Mouse (Mus musculus): ENCODE results near the gene Dis3l2. TPM values are rescaled to one million over a fixed set of nuclear protein-coding genes. Genes with fewer than 3 reads are reported as not detected.

Dis3l2 gene
- polyA plus RNA-seq, 1 experiment from 2014 or later, result 35.9 TPM

DNA sequence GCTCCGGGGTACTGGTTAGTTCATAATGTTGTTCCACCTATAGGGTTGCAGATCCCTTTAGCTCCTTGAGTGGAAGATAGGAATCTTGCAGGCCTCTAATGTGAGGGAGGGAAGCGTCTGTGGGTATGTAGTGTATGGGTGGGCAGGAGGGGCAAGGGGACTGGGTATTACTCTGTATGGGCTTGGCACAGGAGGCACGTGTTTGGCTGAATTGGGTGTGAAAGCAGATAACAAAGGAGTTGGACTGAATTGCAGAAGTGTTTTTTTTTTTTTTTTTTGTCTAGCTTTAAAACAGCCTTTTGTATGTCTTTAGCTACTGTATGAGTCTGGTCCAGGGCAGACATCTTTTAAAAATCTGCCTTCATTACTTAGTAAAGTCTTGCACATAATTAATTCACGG, 5.9 kb downstream of the Dis3l2 start:
- DNase-seq (ENCODE audit: low spot score) (no peak), ATAC-seq (ENCODE audit: low FRiP score) (no peak)
- WGBS, result 80% methylated on average over 4 of the region's 4 CpGs
- Histone ChIP-seq H3K27ac (ENCODE audit: low read depth, low read length) (no peak overlapping the region), H3K9ac (ENCODE audit: low read depth, low read length) (no peak overlapping the region), H3K9me3 (ENCODE audit: control insufficient read depth, low read length) (no peaks in the 10 kb centered on the region), H3K4me1 (replicated peaks; ENCODE audit: control insufficient read depth, insufficient read depth, low read length) (no peaks in the 10 kb centered on the region), H3K27me3 (ENCODE audit: control insufficient read depth, insufficient read depth, low read length) (no peaks in the 10 kb centered on the region), H3K4me3 (ENCODE audit: low read depth, low read length) (no peak overlapping the region), H3K4me2 (replicated peaks; ENCODE audit: low read depth, low read length) (no peak overlapping the region), H3K36me3 (ENCODE audit: control insufficient read depth, insufficient read depth, low read length) (no peaks in the 10 kb centered on the region)

DNA sequence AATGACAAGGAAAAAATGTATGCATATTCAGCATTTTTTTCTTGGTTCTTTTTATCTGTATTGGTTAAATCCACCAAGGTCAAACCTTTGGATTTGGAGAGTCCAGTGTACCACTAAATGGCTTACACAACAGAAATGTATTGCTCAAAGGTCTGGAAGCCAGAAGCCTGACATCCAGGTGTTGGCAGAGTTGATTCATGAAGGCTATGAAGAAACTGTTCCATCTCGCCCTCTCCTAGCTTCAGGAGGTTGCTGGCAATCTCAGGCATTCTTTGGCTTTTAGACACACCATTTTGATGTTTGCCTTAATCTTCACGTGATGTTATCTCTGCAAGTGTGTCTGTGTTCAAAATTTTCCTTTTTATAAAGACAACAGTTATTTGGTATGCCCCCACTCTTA, 8.4 kb downstream of the Dis3l2 start:
- ATAC-seq (ENCODE audit: low FRiP score) (no peak), DNase-seq (ENCODE audit: low spot score) (no peak)
- 92% methylated on average over 2 of the region's 2 CpGs for WGBS
- Histone ChIP-seq H3K27me3 (ENCODE audit: control insufficient read depth, insufficient read depth, low read length) (no peaks in the 10 kb centered on the region), H3K27ac (ENCODE audit: low read depth, low read length) (no peak overlapping the region), H3K36me3 (ENCODE audit: control insufficient read depth, insufficient read depth, low read length) (no peaks in the 10 kb centered on the region), H3K4me3 (ENCODE audit: low read depth, low read length) (no peak overlapping the region), H3K9ac (ENCODE audit: low read depth, low read length) (no peak overlapping the region), H3K4me2 (replicated peaks; ENCODE audit: low read depth, low read length) (no peak overlapping the region), H3K9me3 (ENCODE audit: control insufficient read depth, low read length) (no peaks in the 10 kb centered on the region), H3K4me1 (replicated peaks; ENCODE audit: control insufficient read depth, insufficient read depth, low read length) (no peaks in the 10 kb centered on the region)

DNA sequence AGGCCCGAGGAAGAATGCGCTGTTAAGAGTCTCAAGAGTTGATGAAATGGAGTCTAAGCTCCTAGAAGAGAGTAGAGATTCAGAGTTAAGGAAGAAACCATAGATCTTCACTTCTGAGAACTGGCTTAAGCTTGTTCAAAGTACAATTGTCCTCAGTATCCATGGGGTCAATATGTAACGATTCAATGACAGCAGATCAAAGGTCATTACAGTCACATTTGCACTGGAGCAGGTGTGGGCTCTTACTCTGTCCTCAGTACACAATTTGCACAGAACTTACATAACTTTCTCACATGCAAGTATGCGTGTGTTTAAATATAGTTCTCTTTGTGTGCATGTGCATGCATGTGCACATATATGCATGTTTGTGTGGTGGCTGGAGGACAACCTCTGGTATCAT, 9.4 kb downstream of the Dis3l2 start:
- Histone ChIP-seq H3K4me2 (replicated peaks; ENCODE audit: low read depth, low read length) (no peak overlapping the region), H3K36me3 (ENCODE audit: control insufficient read depth, insufficient read depth, low read length) (no peaks in the 10 kb centered on the region), H3K9ac (ENCODE audit: low read depth, low read length) (no peak overlapping the region), H3K27ac (ENCODE audit: low read depth, low read length) (no peak overlapping the region), H3K4me1 (replicated peaks; ENCODE audit: control insufficient read depth, insufficient read depth, low read length) (no peaks in the 10 kb centered on the region), H3K9me3 (ENCODE audit: control insufficient read depth, low read length) (no peaks in the 10 kb centered on the region), H3K4me3 (ENCODE audit: low read depth, low read length) (no peak overlapping the region), H3K27me3 (ENCODE audit: control insufficient read depth, insufficient read depth, low read length) (no peaks in the 10 kb centered on the region)
- WGBS, result 95% methylated on average over 4 of the region's 4 CpGs
- DNase-seq (ENCODE audit: low spot score), result no peak
- no peak for ATAC-seq (ENCODE audit: low FRiP score)

DNA sequence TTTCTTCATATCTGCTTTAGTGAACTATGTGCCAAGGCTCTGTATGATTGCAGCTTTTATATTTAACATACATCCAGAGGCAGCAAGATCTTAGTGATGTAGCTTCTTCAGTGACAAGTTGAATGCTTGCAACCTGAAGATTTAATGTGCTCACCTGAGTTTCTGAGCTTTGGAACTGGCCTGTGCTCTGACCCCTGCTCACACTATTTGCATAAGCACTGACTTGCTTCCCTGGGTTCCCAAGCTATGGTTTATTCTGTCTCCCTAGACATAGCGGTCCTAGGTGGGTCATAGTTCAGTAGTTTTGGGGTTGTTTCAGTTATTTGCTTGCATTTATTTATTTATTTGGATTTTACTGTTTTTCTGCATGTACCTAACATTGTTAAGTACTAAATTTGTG, 14.6 kb downstream of the Dis3l2 start:
- Histone ChIP-seq H3K36me3 (ENCODE audit: control insufficient read depth, insufficient read depth, low read length) (no peaks in the 10 kb centered on the region), H3K9me3 (ENCODE audit: control insufficient read depth, low read length) (no peaks in the 10 kb centered on the region), H3K4me3 (ENCODE audit: low read depth, low read length) (no peak overlapping the region), H3K4me2 (replicated peaks; ENCODE audit: low read depth, low read length) (no peak overlapping the region), H3K27ac (ENCODE audit: low read depth, low read length) (no peak overlapping the region), H3K4me1 (replicated peaks; ENCODE audit: control insufficient read depth, insufficient read depth, low read length) (no peaks in the 10 kb centered on the region), H3K9ac (ENCODE audit: low read depth, low read length) (no peak overlapping the region), H3K27me3 (ENCODE audit: control insufficient read depth, insufficient read depth, low read length) (no peaks in the 10 kb centered on the region)
- 79% methylated on average over 1 of the region's 1 CpGs for WGBS
- DNase-seq (ENCODE audit: low spot score), result no peak
- ATAC-seq (ENCODE audit: low FRiP score), result no peak

DNA sequence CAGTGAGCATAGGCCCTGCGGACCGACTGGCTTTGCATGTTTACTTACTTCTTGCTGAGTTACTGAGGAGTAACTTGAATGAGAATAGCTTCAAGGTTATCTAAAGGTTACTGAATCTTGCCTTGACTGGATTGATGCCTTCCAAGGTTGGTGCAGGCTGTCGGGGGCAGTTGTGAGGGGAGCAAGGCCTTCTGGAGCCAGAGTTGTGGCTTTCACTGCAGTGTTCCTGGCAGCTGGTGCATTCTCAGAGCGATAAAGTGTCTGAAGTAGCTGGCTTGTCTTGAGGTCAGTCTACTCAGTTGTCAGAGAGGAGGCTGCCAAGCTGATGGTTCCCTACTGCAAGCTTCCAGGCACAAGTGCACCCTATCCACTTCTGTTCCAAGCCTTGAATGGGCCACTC, 15.8 kb downstream of the Dis3l2 start:
- 91% methylated on average over 4 of the region's 4 CpGs for WGBS
- Histone ChIP-seq H3K4me3 (ENCODE audit: low read depth, low read length) (no peak overlapping the region), H3K4me2 (replicated peaks; ENCODE audit: low read depth, low read length) (no peak overlapping the region), H3K36me3 (ENCODE audit: control insufficient read depth, insufficient read depth, low read length) (no peaks in the 10 kb centered on the region), H3K27ac (ENCODE audit: low read depth, low read length) (no peak overlapping the region), H3K9ac (ENCODE audit: low read depth, low read length) (no peak overlapping the region), H3K9me3 (ENCODE audit: control insufficient read depth, low read length) (no peaks in the 10 kb centered on the region), H3K27me3 (ENCODE audit: control insufficient read depth, insufficient read depth, low read length) (no peaks in the 10 kb centered on the region), H3K4me1 (replicated peaks; ENCODE audit: control insufficient read depth, insufficient read depth, low read length) (no peaks in the 10 kb centered on the region)
- ATAC-seq (ENCODE audit: low FRiP score), result no peak
- no peak for DNase-seq (ENCODE audit: low spot score)

DNA sequence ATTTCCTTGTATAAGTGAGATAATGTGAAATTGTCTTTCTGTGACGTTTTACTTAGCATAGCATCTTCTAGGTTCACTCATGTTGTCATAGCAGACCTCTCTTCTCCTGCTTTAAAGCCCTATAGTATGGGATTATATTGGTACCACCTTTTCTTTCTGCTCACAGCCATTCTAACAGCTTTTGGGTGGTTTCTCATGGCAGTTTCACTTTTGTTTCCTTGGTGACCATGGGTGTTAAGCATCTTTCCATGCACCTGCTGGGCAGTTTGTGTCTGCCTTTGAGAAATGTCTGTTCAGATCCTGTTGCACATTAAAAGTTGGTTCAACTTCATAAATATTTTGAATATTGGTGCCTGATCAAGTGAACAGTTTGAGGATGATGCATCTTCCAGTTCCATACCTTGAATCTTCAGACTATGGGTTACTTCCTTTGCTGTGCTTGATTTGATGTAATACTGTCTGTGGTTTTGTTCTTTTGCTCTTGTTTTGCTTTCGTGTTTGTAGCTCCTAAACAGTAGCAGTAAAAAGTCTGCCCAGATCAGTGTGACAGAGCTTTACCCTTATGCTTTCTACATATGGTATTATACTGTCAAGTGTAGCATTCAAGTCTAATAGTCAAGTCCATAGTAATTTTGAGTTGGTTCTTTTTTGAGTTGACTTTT, 29.7 kb downstream of the Dis3l2 start:
- Histone ChIP-seq H3K9me3 (ENCODE audit: control insufficient read depth, low read length) (no peaks in the 10 kb centered on the region), H3K4me3 (ENCODE audit: low read depth, low read length) (no peak overlapping the region), H3K27me3 (ENCODE audit: control insufficient read depth, insufficient read depth, low read length) (no peaks in the 10 kb centered on the region), H3K36me3 (ENCODE audit: control insufficient read depth, insufficient read depth, low read length) (no peaks in the 10 kb centered on the region), H3K4me2 (replicated peaks; ENCODE audit: low read depth, low read length) (no peak overlapping the region), H3K4me1 (replicated peaks; ENCODE audit: control insufficient read depth, insufficient read depth, low read length) (no peaks in the 10 kb centered on the region), H3K9ac (ENCODE audit: low read depth, low read length) (no peak overlapping the region), H3K27ac (ENCODE audit: low read depth, low read length) (no peak overlapping the region)
- DNase-seq (ENCODE audit: low spot score), result no peak
- 83% methylated on average over 2 of the region's 2 CpGs for WGBS
- no peak for ATAC-seq (ENCODE audit: low FRiP score)

DNA sequence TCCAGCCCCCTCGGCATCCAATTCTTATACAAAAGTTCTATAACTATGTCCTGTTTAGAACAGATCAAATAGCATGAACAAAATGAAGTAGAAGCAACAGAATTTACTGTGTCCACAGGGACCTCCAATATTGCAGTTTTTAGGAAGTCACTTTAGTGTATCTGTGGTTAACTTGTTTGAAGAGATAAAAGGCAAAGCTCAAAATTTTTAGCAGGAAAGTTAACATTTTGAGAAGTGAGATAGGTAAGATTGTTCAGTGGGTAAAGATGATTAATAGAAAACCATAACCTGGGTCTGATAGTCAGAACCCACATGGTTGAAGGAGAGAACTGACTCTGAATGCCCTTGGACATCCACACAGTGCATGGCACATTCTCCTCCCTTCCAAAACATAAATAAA, 32.8 kb downstream of the Dis3l2 start:
- H3K9ac ChIP-seq (ENCODE audit: low read depth, low read length), result no peak overlapping the region
- H3K4me3 ChIP-seq (ENCODE audit: low read depth, low read length), result no peak overlapping the region
- DNase-seq (ENCODE audit: low spot score), result no peak
- 93% methylated on average over 1 of the region's 1 CpGs for WGBS
- no peaks in the 10 kb centered on the region for H3K27me3 ChIP-seq (ENCODE audit: control insufficient read depth, insufficient read depth, low read length)
- H3K36me3 ChIP-seq (ENCODE audit: control insufficient read depth, insufficient read depth, low read length), result no peaks in the 10 kb centered on the region
- H3K27ac ChIP-seq (ENCODE audit: low read depth, low read length), result no peak overlapping the region
- ATAC-seq (ENCODE audit: low FRiP score), result no peak
- H3K4me1 ChIP-seq (replicated peaks; ENCODE audit: control insufficient read depth, insufficient read depth, low read length), result no peaks in the 10 kb centered on the region
- no peaks in the 10 kb centered on the region for H3K9me3 ChIP-seq (ENCODE audit: control insufficient read depth, low read length)
- no peak overlapping the region for H3K4me2 ChIP-seq (replicated peaks; ENCODE audit: low read depth, low read length)

DNA sequence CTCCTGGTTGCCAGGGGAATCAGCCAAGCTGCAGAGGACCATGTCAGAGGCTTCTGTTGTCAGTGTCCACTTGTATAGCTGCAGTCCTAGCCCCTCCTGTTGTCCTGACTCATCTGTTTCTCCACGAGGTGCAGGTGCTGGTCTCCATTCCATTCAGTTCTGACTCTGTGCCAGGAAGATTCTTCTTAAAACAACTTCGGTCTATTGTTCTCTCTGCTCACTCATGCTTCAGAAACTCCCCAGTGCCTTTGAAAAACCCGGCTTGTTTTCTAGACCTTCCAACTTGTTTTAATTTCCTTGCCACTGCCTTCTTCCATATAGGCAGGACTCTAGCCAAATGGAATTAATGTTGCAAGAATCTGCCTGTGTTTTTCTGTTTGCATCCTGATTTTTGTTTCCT, 39.3 kb downstream of the Dis3l2 start:
- no peaks in the 10 kb centered on the region for H3K27me3 ChIP-seq (ENCODE audit: control insufficient read depth, insufficient read depth, low read length)
- H3K4me3 ChIP-seq (ENCODE audit: low read depth, low read length), result no peak overlapping the region
- H3K4me2 ChIP-seq (replicated peaks; ENCODE audit: low read depth, low read length), result no peak overlapping the region
- no peak overlapping the region for H3K27ac ChIP-seq (ENCODE audit: low read depth, low read length)
- no peak for DNase-seq (ENCODE audit: low spot score)
- no peak overlapping the region for H3K9ac ChIP-seq (ENCODE audit: low read depth, low read length)
- no peaks in the 10 kb centered on the region for H3K4me1 ChIP-seq (replicated peaks; ENCODE audit: control insufficient read depth, insufficient read depth, low read length)
- 40% methylated on average over 3 of the region's 3 CpGs for WGBS
- no peaks in the 10 kb centered on the region for H3K36me3 ChIP-seq (ENCODE audit: control insufficient read depth, insufficient read depth, low read length)
- ATAC-seq (ENCODE audit: low FRiP score), result no peak
- H3K9me3 ChIP-seq (ENCODE audit: control insufficient read depth, low read length), result no peaks in the 10 kb centered on the region

DNA sequence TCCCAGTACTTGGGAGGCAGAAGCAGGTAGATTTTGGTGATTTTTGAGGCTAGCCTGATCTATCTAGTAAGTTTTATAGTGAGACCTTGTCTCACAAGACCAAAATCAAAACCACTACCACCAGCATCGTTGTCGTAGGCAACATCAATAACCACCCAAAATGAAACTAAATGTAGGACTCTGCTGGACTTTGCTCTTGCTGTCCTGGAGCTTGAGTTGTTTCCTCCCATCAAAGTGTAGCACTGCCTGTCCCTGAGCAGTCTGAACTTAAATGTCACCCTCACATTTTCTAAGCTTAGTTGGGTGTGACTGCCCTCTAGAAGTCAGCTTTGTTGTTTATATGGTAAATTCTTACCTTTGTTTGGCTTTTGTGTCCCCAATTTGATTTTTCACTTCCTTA, 43.4 kb downstream of the Dis3l2 start:
- Histone ChIP-seq H3K4me2 (replicated peaks; ENCODE audit: low read depth, low read length) (no peak overlapping the region), H3K36me3 (ENCODE audit: control insufficient read depth, insufficient read depth, low read length) (no peaks in the 10 kb centered on the region), H3K9me3 (ENCODE audit: control insufficient read depth, low read length) (no peaks in the 10 kb centered on the region), H3K9ac (ENCODE audit: low read depth, low read length) (no peak overlapping the region), H3K4me1 (replicated peaks; ENCODE audit: control insufficient read depth, insufficient read depth, low read length) (no peaks in the 10 kb centered on the region), H3K4me3 (ENCODE audit: low read depth, low read length) (no peak overlapping the region), H3K27ac (ENCODE audit: low read depth, low read length) (no peak overlapping the region), H3K27me3 (ENCODE audit: control insufficient read depth, insufficient read depth, low read length) (no peaks in the 10 kb centered on the region)
- ATAC-seq (ENCODE audit: low FRiP score) (no peak), DNase-seq (ENCODE audit: low spot score) (no peak)
- WGBS, result 97% methylated on average over 2 of the region's 2 CpGs
